ENCODE assay signal across 30 mouse cellular contexts in the genomic region with DNA sequence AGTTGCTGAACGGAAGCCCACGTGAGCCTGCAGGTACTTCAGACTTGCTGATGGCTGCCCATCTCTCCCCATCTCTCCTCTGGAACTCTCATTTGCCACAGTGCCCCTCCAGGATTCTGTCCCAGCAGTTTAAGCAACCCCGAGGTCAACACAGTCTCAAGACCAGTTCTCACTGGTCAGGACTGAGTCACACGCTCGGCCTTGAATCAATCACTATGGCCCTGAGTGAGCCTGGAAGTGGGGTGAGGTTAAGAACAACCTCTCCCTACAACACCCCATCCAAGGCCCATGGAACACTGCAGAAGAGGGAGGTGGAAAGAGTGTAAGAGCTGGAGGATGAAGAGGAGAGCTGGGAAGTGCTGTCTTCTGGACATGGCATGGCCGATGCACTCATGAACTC. TPM values are rescaled to one million over a fixed set of nuclear protein-coding genes. Genes with fewer than 3 reads are reported as not detected.
DNase-seq lines count a peak whose midpoint lies in the region; ATAC-seq and TF ChIP-seq lines count a peak whose summit lies in the region.
"Had no signal": no experiment of that assay in that cellular context is flagged by ENCODE, and none has a peak within 500 bp of the region (broad histone marks: within the 10 kb centered on the region; RNA-seq: fewer than 3 reads in every experiment).

No protein-coding gene starts in this region.

- no peak for TF ChIP-seq CTCF in left cerebral cortex, adult 2 months (IDR thresholded peaks at IDR 0.05)
- no peak for TF ChIP-seq CTCF in thymus, adult 2 months (IDR thresholded peaks at IDR 0.05; ENCODE audit: borderline replicate concordance, control insufficient read depth, extremely low read depth, insufficient read depth, low read length, poor library complexity)

- TF ChIP-seq POLR2A in thymus, adult 2 months (IDR thresholded peaks at IDR 0.05; ENCODE audit: control insufficient read depth, extremely low read depth, insufficient read depth, low read length, poor library complexity) = no peak

- peaks cover 64% of the 10 kb centered on the region for H3K36me3 ChIP-seq in heart, embryonic 10.5 days
- no peaks in the 10 kb centered on the region for H3K36me3 ChIP-seq in thymus, adult 2 months (ENCODE audit: control insufficient read depth, insufficient read depth, low read length)
- H3K36me3 ChIP-seq: forebrain, embryonic 12.5 days; forebrain, embryonic 15.5 days; hindbrain, embryonic 10.5 days; intestine, embryonic 15.5 days had no signal

- no peaks in the 10 kb centered on the region for H3K9me3 ChIP-seq in heart, embryonic 10.5 days
- H3K9me3 ChIP-seq: embryonic facial prominence, embryonic 15.5 days; forebrain, embryonic 12.5 days; forebrain, embryonic 15.5 days; heart, embryonic 12.5 days; heart, embryonic 15.5 days; hindbrain, embryonic 10.5 days; hindbrain, embryonic 13.5 days; intestine, embryonic 15.5 days had no signal

- intact Hi-C loops in left cerebral cortex, adult 2 months (cut with DNase I) = no loop called here

- H3K27me3 ChIP-seq in heart, embryonic 10.5 days (ENCODE audit: insufficient read depth, poor library complexity, severe bottlenecking) = no peaks in the 10 kb centered on the region
- H3K27me3 ChIP-seq in thymus, adult 2 months (ENCODE audit: control insufficient read depth, insufficient read depth, low read length) = no peaks in the 10 kb centered on the region
- H3K27me3 ChIP-seq: embryonic facial prominence, embryonic 15.5 days; forebrain, embryonic 12.5 days; forebrain, embryonic 15.5 days; heart, embryonic 12.5 days; heart, embryonic 15.5 days; hindbrain, embryonic 13.5 days; intestine, embryonic 15.5 days had no signal

- H3K27ac ChIP-seq in heart, embryonic 10.5 days = no peak overlapping the region
- no peak overlapping the region for H3K27ac ChIP-seq in left cerebral cortex, adult 2 months
- H3K27ac ChIP-seq in thymus, adult 2 months (ENCODE audit: control insufficient read depth, insufficient read depth, low read length) = no peak overlapping the region
- H3K27ac ChIP-seq: embryonic facial prominence, embryonic 15.5 days; forebrain, embryonic 12.5 days; forebrain, embryonic 15.5 days; heart, embryonic 15.5 days; hindbrain, embryonic 10.5 days; hindbrain, embryonic 13.5 days; intestine, embryonic 15.5 days had no signal

- no peaks in the 10 kb centered on the region for H3K4me1 ChIP-seq in heart, embryonic 10.5 days
- H3K4me1 ChIP-seq in thymus, adult 2 months (replicated peaks; ENCODE audit: control insufficient read depth, insufficient read depth, low read length) = no peaks in the 10 kb centered on the region
- H3K4me1 ChIP-seq: embryonic facial prominence, embryonic 15.5 days; forebrain, embryonic 12.5 days; forebrain, embryonic 15.5 days; heart, embryonic 12.5 days; heart, embryonic 15.5 days; hindbrain, embryonic 10.5 days; hindbrain, embryonic 13.5 days; intestine, embryonic 15.5 days had no signal

- H3K4me3 ChIP-seq in heart, embryonic 10.5 days = no peak overlapping the region
- H3K4me3 ChIP-seq in left cerebral cortex, adult 2 months = no peak overlapping the region
- no peak overlapping the region for H3K4me3 ChIP-seq in thymus, adult 2 months (ENCODE audit: control insufficient read depth, insufficient read depth, low read length)
- H3K4me3 ChIP-seq: embryonic facial prominence, embryonic 15.5 days; forebrain, embryonic 12.5 days; forebrain, embryonic 15.5 days; heart, embryonic 12.5 days; heart, embryonic 15.5 days; hindbrain, embryonic 10.5 days; hindbrain, embryonic 13.5 days; intestine, embryonic 15.5 days had no signal

- WGBS in heart, embryonic 10.5 days = 92% methylated on average over 6 of the region's 6 CpGs
- 95% methylated on average over 6 of the region's 6 CpGs for WGBS in thymus, adult 2 months

- DNase-seq in heart, embryonic 10.5 days (ENCODE audit: low spot score) = peak; percentile 72
- no peak for DNase-seq in heart, adult 11 months
- DNase-seq in adrenal gland, adult (ENCODE audit: inconsistent age in 2 of 2, low spot score in 1 of 2) = peak; percentile 83 to 85
- peak; percentile 81 for DNase-seq in adrenal gland, adult 2 months
- peak; percentile 63 for DNase-seq in adrenal gland, postnatal 14 days
- no peak for DNase-seq in left cerebral cortex, adult 2 months (ENCODE audit: extremely low spot score in 1 of 2, low spot score in 2 of 2)
- no peak for DNase-seq in thymus, adult 2 months
- DNase-seq: cerebellum, adult 11-12 months; cerebellum, adult 8-10 months; cerebellum, postnatal 10 days; cerebellum, postnatal 36 days; embryo, embryonic 11 days; gastrocnemius, postnatal 10 days; gastrocnemius, postnatal 36 days; heart, postnatal 10 days; heart, postnatal 36 days had no signal

- ATAC-seq in megakaryocyte, adult 5-6 weeks (ENCODE audit: poor library complexity, severe bottlenecking) = no peak
- ATAC-seq: CD4-positive, CD25-positive, alpha-beta regulatory T cell, adult 4 months; forebrain, embryonic 15.5 days; hindbrain, embryonic 16.5 days; intestine, embryonic 15.5 days had no signal

RNA-seq across cellular contexts. Expression of gene Zim1, which starts 10.7 kb away (rescaled TPM):
- polyA plus RNA-seq in heart, embryonic 10.5 days (2016; fragmentation: Nextera tagmentation; extraction: Ambion mirVana) = 9.4 and 17.2 TPM in 2 replicates
- total RNA-seq in adrenal gland, adult 2 months (2021) = 1 to 10 TPM; 3.2 to 4.3 TPM
- 0.29 and 0.36 TPM in 2 replicates for polyA plus RNA-seq in adrenal gland, adult 2 months (2012; rRNA removed)
- 14.4 and 19.7 TPM in 2 replicates for total RNA-seq in adrenal gland, postnatal 14 days (2021)
- not detected in 2 replicates for total RNA-seq in megakaryocyte, adult 5-6 weeks (2015)
- not detected in 2 replicates for total RNA-seq in megakaryocyte, adult 5-6 weeks (2017)
- total RNA-seq in left cerebral cortex, adult 2 months (2021) = 1 to 10 TPM; 4.5 to 7.8 TPM
- polyA plus RNA-seq in thymus, adult 2 months (2012; rRNA removed) = 0.05 and 0.15 TPM in 2 replicates
- total RNA-seq: granulocyte monocyte progenitor cell, adult 5-6 weeks; MEL had no signal
- polyA plus RNA-seq: CD4-positive, CD25-positive, alpha-beta regulatory T cell, adult 4 months had no signal

RNA-seq across cellular contexts. Expression of gene Peg3, which starts 44.7 kb away (rescaled TPM):
- polyA plus RNA-seq in heart, embryonic 10.5 days (2016; fragmentation: Nextera tagmentation; extraction: Ambion mirVana) = 198 and 307 TPM in 2 replicates
- total RNA-seq in adrenal gland, adult 2 months (2021) = 10 to 100 TPM; 41.3 to 41.5 TPM
- 2.7 and 3.0 TPM in 2 replicates for polyA plus RNA-seq in adrenal gland, adult 2 months (2012; rRNA removed)
- total RNA-seq in adrenal gland, postnatal 14 days (2021) = 62.7 and 74.1 TPM in 2 replicates
- total RNA-seq in megakaryocyte, adult 5-6 weeks (2015) = 0.09 TPM in 1 of 2 replicates, not detected in the other
- under 0.01 TPM in 1 of 2 replicates, not detected in the other for total RNA-seq in megakaryocyte, adult 5-6 weeks (2017)
- total RNA-seq in left cerebral cortex, adult 2 months (2021) = 100 to 1,000 TPM; 217 to 241 TPM
- polyA plus RNA-seq in thymus, adult 2 months (2012; rRNA removed) = 0.60 and 1.0 TPM in 2 replicates
- total RNA-seq: MEL had no signal
- polyA plus RNA-seq: CD4-positive, CD25-positive, alpha-beta regulatory T cell, adult 4 months had no signal

RNA-seq across cellular contexts. Expression of gene Usp29, which starts 44.9 kb away (rescaled TPM):
- polyA plus RNA-seq in heart, embryonic 10.5 days (2016; fragmentation: Nextera tagmentation; extraction: Ambion mirVana) = 11.4 and 20.7 TPM in 2 replicates
- total RNA-seq in adrenal gland, adult 2 months (2021) = 1 to 10 TPM; 1.2 to 1.4 TPM
- polyA plus RNA-seq in adrenal gland, adult 2 months (2012; rRNA removed) = 0.08 and 0.31 TPM in 2 replicates
- total RNA-seq in adrenal gland, postnatal 14 days (2021) = 2.3 and 2.7 TPM in 2 replicates
- not detected in 2 replicates for total RNA-seq in megakaryocyte, adult 5-6 weeks (2015)
- total RNA-seq in megakaryocyte, adult 5-6 weeks (2017) = not detected in 2 replicates
- 10 to 100 TPM; 38.7 to 47.2 TPM for total RNA-seq in left cerebral cortex, adult 2 months (2021)
- not detected in 2 replicates for polyA plus RNA-seq in thymus, adult 2 months (2012; rRNA removed)
- total RNA-seq: granulocyte monocyte progenitor cell, adult 5-6 weeks; heart, adult 8-10 months; MEL had no signal

Comparison
In these comparisons a context has a peak if more than half of its experiments do, and no peak if none do; other contexts are left out.
1. DNase-seq: peak in heart, embryonic 10.5 days (single experiment), adrenal gland, adult (2 of 2), adrenal gland, adult 2 months (single experiment) and adrenal gland, postnatal 14 days (single experiment); none in heart, adult 11 months (single experiment), left cerebral cortex, adult 2 months (0 of 2) and thymus, adult 2 months (single experiment).
2. RNA of gene Zim1, which starts 10.7 kb away (total RNA-seq): 14.4 to 19.7 TPM in adrenal gland, postnatal 14 days, 4.5 to 7.8 TPM in left cerebral cortex, adult 2 months and 3.2 to 4.3 TPM in adrenal gland, adult 2 months; not detected in megakaryocyte, adult 5-6 weeks; every median in the first group is over 4 times any median in the second.
3. RNA of gene Peg3, which starts 44.7 kb away (total RNA-seq): 217 to 241 TPM in left cerebral cortex, adult 2 months, 62.7 to 74.1 TPM in adrenal gland, postnatal 14 days and 41.3 to 41.5 TPM in adrenal gland, adult 2 months; under 0.01 to 0.09 TPM in megakaryocyte, adult 5-6 weeks; every median in the first group is over 10 times any median in the second.
4. RNA of gene Usp29, which starts 44.9 kb away (total RNA-seq): 38.7 to 47.2 TPM in left cerebral cortex, adult 2 months; 2.3 to 2.7 TPM in adrenal gland, postnatal 14 days, 1.2 to 1.4 TPM in adrenal gland, adult 2 months and not detected in megakaryocyte, adult 5-6 weeks; every median in the first group is over 10 times any median in the second.